Mouse (Mus musculus): ENCODE results near the gene Ggta1. TPM values are rescaled to one million over a fixed set of nuclear protein-coding genes. Genes with fewer than 3 reads are reported as not detected.
"Not testable (repeated sequence)": the region's sequence is repeated elsewhere in the genome, so short reads cannot be mapped to it uniquely, and the experiment has no call there.

Gene Ggta1
- polyA plus RNA-seq, 1 experiment = 6.1 TPM

- Histone ChIP-seq H3K36me3 (ENCODE audit: control insufficient read depth, insufficient read depth, low read length) (no peaks in the 10 kb centered on the region), H3K4me3 (ENCODE audit: insufficient read depth, low read depth, low read length) (peak overlapping the region; percentile 49), H3K4me1 (ENCODE audit: control insufficient read depth, insufficient read depth, low read length) (no peaks in the 10 kb centered on the region), H3K27ac (ENCODE audit: insufficient read depth, low read depth, low read length) (no peak overlapping the region), H3K27me3 (replicated peaks; ENCODE audit: control insufficient read depth, insufficient read depth, low read length) (no peaks in the 10 kb centered on the region)
- TF ChIP-seq CTCF (conservative IDR thresholded peaks at IDR 0.05; ENCODE audit: insufficient read depth, insufficient read length, low read depth, low read length) = no peak
- TF ChIP-seq POLR2A (IDR thresholded peaks at IDR 0.05; ENCODE audit: low read depth, low read length) = no peak
- DNase-seq = no peak
- WGBS = 53% methylated on average over 6 of the region's 6 CpGs
These were observed 2.6 kb downstream of the Ggta1 start for GRCm38 (mm10) chr2:35460378-35460880.

DNA sequence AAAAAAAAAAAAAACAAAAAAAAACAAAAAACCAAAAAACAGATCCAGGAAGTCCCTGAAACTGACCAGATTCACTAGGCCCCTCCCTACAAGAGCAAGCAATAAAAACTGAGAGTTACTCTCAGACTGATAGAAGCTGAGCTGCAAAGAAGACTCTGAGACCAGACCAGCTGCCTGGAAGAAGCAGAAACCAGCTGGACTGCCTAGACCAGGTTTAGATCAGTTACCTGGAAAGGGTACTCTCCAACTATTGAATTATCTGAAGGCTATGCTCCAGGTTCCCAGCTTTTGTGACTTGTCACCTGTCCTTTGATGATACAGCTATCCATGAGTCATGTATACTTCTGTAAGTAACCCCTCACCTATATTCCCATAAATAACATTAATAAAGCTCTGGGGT, 3.7 kb downstream of the Ggta1 start:
- no peaks in the 10 kb centered on the region for H3K36me3 ChIP-seq (ENCODE audit: control insufficient read depth, insufficient read depth, low read length)
- H3K27me3 ChIP-seq (replicated peaks; ENCODE audit: control insufficient read depth, insufficient read depth, low read length) = no peaks in the 10 kb centered on the region
- H3K27ac ChIP-seq (ENCODE audit: insufficient read depth, low read depth, low read length) = no peak overlapping the region
- no peak for DNase-seq
- no peaks in the 10 kb centered on the region for H3K4me1 ChIP-seq (ENCODE audit: control insufficient read depth, insufficient read depth, low read length)
- no peak for TF ChIP-seq POLR2A (IDR thresholded peaks at IDR 0.05; ENCODE audit: low read depth, low read length)
- no peak overlapping the region for H3K4me3 ChIP-seq (ENCODE audit: insufficient read depth, low read depth, low read length)

GRCm38 (mm10) chr2:35458421-35458820, 4.6 kb downstream of the Ggta1 start:
- 58% methylated on average over 4 of the region's 4 CpGs for whole genome bisulfite sequencing
- no peak for TF ChIP-seq CTCF (conservative IDR thresholded peaks at IDR 0.05; ENCODE audit: insufficient read depth, insufficient read length, low read depth, low read length)
- no peak for TF ChIP-seq POLR2A (IDR thresholded peaks at IDR 0.05; ENCODE audit: low read depth, low read length)
- Histone ChIP-seq H3K27ac (ENCODE audit: insufficient read depth, low read depth, low read length) (no peak overlapping the region), H3K27me3 (replicated peaks; ENCODE audit: control insufficient read depth, insufficient read depth, low read length) (no peaks in the 10 kb centered on the region), H3K4me1 (ENCODE audit: control insufficient read depth, insufficient read depth, low read length) (no peaks in the 10 kb centered on the region), H3K4me3 (ENCODE audit: insufficient read depth, low read depth, low read length) (no peak overlapping the region), H3K36me3 (ENCODE audit: control insufficient read depth, insufficient read depth, low read length) (no peaks in the 10 kb centered on the region)
- DNase-seq = no peak

DNA sequence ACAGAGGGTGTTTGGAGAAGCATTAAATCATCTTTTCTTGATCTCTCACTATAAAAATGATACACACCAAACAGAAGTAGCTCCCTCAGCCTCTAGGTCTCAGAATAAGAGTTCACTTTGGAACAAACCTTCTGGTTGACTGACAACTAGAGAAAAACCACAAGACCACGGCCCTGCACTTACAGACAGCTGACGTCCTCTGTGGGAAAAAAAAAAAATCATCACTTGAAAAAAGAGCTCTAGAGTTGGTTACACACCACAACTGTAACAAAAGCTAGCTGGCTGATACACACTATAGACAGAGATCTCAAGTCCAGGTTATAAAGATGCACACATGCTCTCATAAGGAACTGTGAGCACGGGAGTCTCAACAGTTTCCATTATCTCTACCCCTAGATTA, 9.3 kb downstream of the Ggta1 start:
- Histone ChIP-seq H3K36me3 (ENCODE audit: control insufficient read depth, insufficient read depth, low read length) (no peaks in the 10 kb centered on the region), H3K27ac (ENCODE audit: insufficient read depth, low read depth, low read length) (no peak overlapping the region), H3K4me1 (ENCODE audit: control insufficient read depth, insufficient read depth, low read length) (no peaks in the 10 kb centered on the region), H3K4me3 (ENCODE audit: insufficient read depth, low read depth, low read length) (no peak overlapping the region), H3K27me3 (replicated peaks; ENCODE audit: control insufficient read depth, insufficient read depth, low read length) (no peaks in the 10 kb centered on the region)
- 80% methylated on average over 3 of the region's 3 CpGs for WGBS
- DNase-seq = no peak
- TF ChIP-seq CTCF (conservative IDR thresholded peaks at IDR 0.05; ENCODE audit: insufficient read depth, insufficient read length, low read depth, low read length) = no peak
- no peak for TF ChIP-seq POLR2A (IDR thresholded peaks at IDR 0.05; ENCODE audit: low read depth, low read length)

GRCm38 (mm10) chr2:35452695-35453094, 10.3 kb downstream of the Ggta1 start:
- H3K4me1 ChIP-seq (ENCODE audit: control insufficient read depth, insufficient read depth, low read length); H3K36me3 ChIP-seq (ENCODE audit: control insufficient read depth, insufficient read depth, low read length); H3K27ac ChIP-seq (ENCODE audit: insufficient read depth, low read depth, low read length); H3K4me3 ChIP-seq (ENCODE audit: insufficient read depth, low read depth, low read length); DNase-seq; H3K27me3 ChIP-seq (replicated peaks; ENCODE audit: control insufficient read depth, insufficient read depth, low read length): not testable (repeated sequence)
- WGBS = 92% methylated on average over 6 of the region's 6 CpGs

GRCm38 (mm10) chr2:35451484-35452050, 11.5 kb downstream of the Ggta1 start:
- DNase-seq = no peak
- H3K27ac ChIP-seq (ENCODE audit: insufficient read depth, low read depth, low read length) = no peak overlapping the region
- no peaks in the 10 kb centered on the region for H3K27me3 ChIP-seq (replicated peaks; ENCODE audit: control insufficient read depth, insufficient read depth, low read length)
- H3K4me1 ChIP-seq (ENCODE audit: control insufficient read depth, insufficient read depth, low read length) = no peaks in the 10 kb centered on the region
- no peak overlapping the region for H3K4me3 ChIP-seq (ENCODE audit: insufficient read depth, low read depth, low read length)
- TF ChIP-seq CTCF (conservative IDR thresholded peaks at IDR 0.05; ENCODE audit: insufficient read depth, insufficient read length, low read depth, low read length) (no peak), POLR2A (IDR thresholded peaks at IDR 0.05; ENCODE audit: low read depth, low read length) (no peak)
- 82% methylated on average over 5 of the region's 5 CpGs for WGBS
- no peaks in the 10 kb centered on the region for H3K36me3 ChIP-seq (ENCODE audit: control insufficient read depth, insufficient read depth, low read length)

- H3K4me1 ChIP-seq (ENCODE audit: control insufficient read depth, insufficient read depth, low read length) = no peaks in the 10 kb centered on the region
- H3K27ac ChIP-seq (ENCODE audit: insufficient read depth, low read depth, low read length) = no peak overlapping the region
- DNase-seq = no peak
- 79% methylated on average over 4 of the region's 4 CpGs for WGBS
- no peaks in the 10 kb centered on the region for H3K36me3 ChIP-seq (ENCODE audit: control insufficient read depth, insufficient read depth, low read length)
- H3K4me3 ChIP-seq (ENCODE audit: insufficient read depth, low read depth, low read length) = no peak overlapping the region
- no peaks in the 10 kb centered on the region for H3K27me3 ChIP-seq (replicated peaks; ENCODE audit: control insufficient read depth, insufficient read depth, low read length)
- no peak for TF ChIP-seq CTCF (conservative IDR thresholded peaks at IDR 0.05; ENCODE audit: insufficient read depth, insufficient read length, low read depth, low read length)
- TF ChIP-seq POLR2A (IDR thresholded peaks at IDR 0.05; ENCODE audit: low read depth, low read length) = no peak
These were observed 12.2 kb downstream of the Ggta1 start for GRCm38 (mm10) chr2:35450856-35451255.
